Mouse (Mus musculus): ENCODE data around the gene Tmem53.

DNA sequence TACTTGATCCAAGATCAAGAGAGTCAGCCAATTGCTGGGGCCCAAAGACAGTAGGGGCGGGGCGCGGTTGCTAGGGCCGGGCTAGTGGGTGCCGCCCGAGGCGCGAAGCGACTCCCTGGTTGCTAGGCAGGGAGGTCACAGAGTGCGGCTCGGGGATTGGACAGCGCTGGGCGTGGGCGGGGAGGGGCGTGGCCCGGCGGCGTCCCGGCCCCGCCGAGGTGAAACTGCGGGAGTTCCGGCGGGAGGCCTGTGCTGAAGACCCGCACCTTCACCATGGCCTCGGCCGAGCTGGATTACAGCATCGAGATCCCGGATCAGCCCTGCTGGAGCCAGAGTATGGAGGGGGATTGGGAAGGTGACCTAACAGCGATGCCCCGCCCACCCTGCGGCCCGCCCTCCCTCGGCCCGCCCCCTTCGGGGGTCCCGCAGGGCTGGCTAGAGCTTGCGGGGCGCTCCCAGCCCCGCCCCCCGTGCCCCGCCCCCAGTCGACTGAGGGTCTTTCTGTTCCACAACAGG is at the start of gene Tmem53, which contains the start of gene Armh1:
- TF ChIP-seq CTCF (IDR thresholded peaks at IDR 0.05; ENCODE audit: low read depth) (no peak), EP300 (IDR thresholded peaks at IDR 0.05; ENCODE audit: low read depth) (no peak)
